Mouse (Mus musculus): ENCODE results near the gene Gm30191. TPM values are rescaled to one million over a fixed set of nuclear protein-coding genes. Genes with fewer than 3 reads are reported as not detected.
"Not testable (repeated sequence)": the region's sequence is repeated elsewhere in the genome, so short reads cannot be mapped to it uniquely, and the experiment has no call there.

The Gm30191 gene
- polyA plus RNA-seq, 1 experiment from 2014 or later = not detected

DNA sequence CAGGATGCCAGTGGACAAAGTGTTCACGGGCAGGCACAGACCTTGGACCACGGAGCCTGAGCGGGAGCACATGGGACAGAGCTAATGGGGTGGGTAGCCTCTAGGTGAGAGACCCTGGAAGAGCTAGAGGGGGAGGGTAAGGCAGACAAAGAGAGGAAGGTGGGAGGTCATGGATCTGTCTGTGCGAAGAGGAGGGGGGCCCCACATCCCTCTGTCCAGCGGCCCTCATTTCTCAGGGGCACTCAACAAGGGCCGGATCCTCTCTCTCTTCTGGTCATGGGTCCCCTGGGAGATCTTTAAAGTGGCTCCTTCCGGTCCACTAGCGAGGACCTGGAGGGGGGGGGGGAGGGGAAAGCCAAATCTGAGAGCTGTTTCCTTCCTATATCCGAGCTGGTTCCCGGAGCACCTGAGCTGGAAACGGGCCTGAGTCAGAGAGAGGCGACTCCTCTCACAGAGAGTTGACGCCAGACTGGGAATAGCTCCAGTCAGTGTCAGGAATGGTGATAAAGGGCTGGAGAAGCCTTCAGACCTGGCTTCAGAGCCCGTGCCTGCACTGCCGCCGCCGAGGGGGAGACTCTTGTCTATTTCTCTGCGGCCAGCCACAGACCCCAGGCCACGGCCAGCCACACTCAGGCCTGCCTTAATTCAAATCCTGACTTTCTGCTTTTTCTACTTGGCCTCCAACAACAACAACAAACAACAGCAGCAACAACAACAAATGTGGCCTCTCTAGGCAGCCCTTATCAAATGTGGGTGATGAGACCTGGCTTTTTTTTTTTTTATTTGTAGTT is 9.9 kb downstream of the Gm30191 start:
- peak; percentile 34; the same call in 1 of the 2 replicates for ATAC-seq (replicated peaks; ENCODE audit: extremely low read depth, insufficient read depth, low FRiP score)
- peak overlapping the region; percentile 38 for H3K27ac ChIP-seq (ENCODE audit: low read length)
- H3K27me3 ChIP-seq (ENCODE audit: control insufficient read depth, insufficient read depth, low read length) = peaks cover 19% of the 10 kb centered on the region
- peak overlapping the region; percentile 7; the same call in 1 of the 2 replicates for H3K9ac ChIP-seq (ENCODE audit: low read length)
- no peaks in the 10 kb centered on the region for H3K9me3 ChIP-seq (replicated peaks; ENCODE audit: control insufficient read depth, low read length)
- 18% methylated on average over 19 of the region's 19 CpGs for WGBS
- peak overlapping the region; percentile 22 for H3K4me2 ChIP-seq (ENCODE audit: low read depth, low read length)
- H3K4me1 ChIP-seq (ENCODE audit: control insufficient read depth, insufficient read depth, low read length) = peaks cover 35% of the 10 kb centered on the region
- no peaks in the 10 kb centered on the region for H3K36me3 ChIP-seq (ENCODE audit: control insufficient read depth, insufficient read depth)
- H3K4me3 ChIP-seq (ENCODE audit: low read length) = no peak overlapping the region

DNA sequence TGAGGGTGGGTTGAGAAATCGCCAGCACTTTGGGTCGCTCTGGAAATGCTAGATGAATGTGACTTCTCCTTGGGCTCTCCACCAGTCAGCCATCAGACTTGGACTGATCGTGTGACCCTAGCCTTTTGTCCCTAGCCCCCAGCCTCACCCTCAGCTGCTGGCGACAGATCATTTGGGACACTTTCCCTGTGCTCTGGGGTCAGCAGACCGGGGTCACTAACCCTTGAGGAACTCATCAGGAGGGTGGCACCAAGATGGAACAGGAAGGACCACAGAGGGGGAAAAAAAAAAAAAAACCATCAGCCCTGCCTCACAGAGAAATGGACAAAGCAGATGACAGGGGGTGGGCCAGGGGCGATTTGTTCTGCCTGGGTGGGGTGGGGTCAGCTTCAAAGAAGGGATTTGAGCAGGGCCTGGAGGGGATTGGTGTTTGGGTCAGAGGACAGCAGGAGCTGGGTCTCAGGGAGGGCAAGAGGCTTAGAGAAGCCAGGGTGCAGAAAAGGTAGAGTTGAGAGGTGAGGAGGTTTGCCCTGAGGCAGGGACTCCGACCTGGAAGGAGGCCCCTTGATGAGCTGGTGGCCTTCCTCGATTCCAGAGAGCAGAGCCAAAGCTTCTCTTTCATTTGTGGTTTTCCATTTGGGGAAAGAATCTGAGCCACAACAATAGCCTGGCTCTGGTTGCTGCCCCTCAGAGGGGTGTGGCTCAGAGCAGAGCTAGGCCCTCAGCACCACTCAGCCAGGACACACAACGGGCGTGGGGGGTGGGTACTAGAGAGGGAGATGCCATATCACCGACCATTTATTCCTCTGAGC is 10.7 kb downstream of the Gm30191 start:
- no peak for ATAC-seq (replicated peaks; ENCODE audit: extremely low read depth, insufficient read depth, low FRiP score)
- no peaks in the 10 kb centered on the region for H3K9me3 ChIP-seq (replicated peaks; ENCODE audit: control insufficient read depth, low read length)
- WGBS = 33% methylated on average over 11 of the region's 11 CpGs
- H3K4me1 ChIP-seq (ENCODE audit: control insufficient read depth, insufficient read depth, low read length) = peaks cover 28% of the 10 kb centered on the region
- H3K4me3 ChIP-seq (ENCODE audit: low read length) = no peak overlapping the region
- H3K27ac ChIP-seq (ENCODE audit: low read length) = peak overlapping the region; percentile 34
- H3K9ac ChIP-seq (ENCODE audit: low read length) = no peak overlapping the region
- peak overlapping the region; percentile 22 for H3K4me2 ChIP-seq (ENCODE audit: low read depth, low read length)
- no peaks in the 10 kb centered on the region for H3K36me3 ChIP-seq (ENCODE audit: control insufficient read depth, insufficient read depth)
- H3K27me3 ChIP-seq (ENCODE audit: control insufficient read depth, insufficient read depth, low read length) = peaks cover 11% of the 10 kb centered on the region

GRCm38 (mm10) chr4:134258354-134258753 is 11.6 kb downstream of the Gm30191 start:
- no peak overlapping the region for H3K9ac ChIP-seq (ENCODE audit: low read length)
- peak overlapping the region; percentile 14; the same call in 1 of the 2 replicates for H3K27ac ChIP-seq (ENCODE audit: low read length)
- WGBS = 56% methylated on average over 11 of the region's 11 CpGs
- H3K4me2 ChIP-seq (ENCODE audit: low read depth, low read length) = no peak overlapping the region
- peaks cover 4% of the 10 kb centered on the region; the same call in 1 of the 2 replicates for H3K27me3 ChIP-seq (ENCODE audit: control insufficient read depth, insufficient read depth, low read length)
- H3K4me1 ChIP-seq (ENCODE audit: control insufficient read depth, insufficient read depth, low read length) = peaks cover 25% of the 10 kb centered on the region
- H3K9me3 ChIP-seq (replicated peaks; ENCODE audit: control insufficient read depth, low read length) = no peaks in the 10 kb centered on the region
- no peak overlapping the region for H3K4me3 ChIP-seq (ENCODE audit: low read length)
- no peak for ATAC-seq (replicated peaks; ENCODE audit: extremely low read depth, insufficient read depth, low FRiP score)
- H3K36me3 ChIP-seq (ENCODE audit: control insufficient read depth, insufficient read depth) = no peaks in the 10 kb centered on the region

DNA sequence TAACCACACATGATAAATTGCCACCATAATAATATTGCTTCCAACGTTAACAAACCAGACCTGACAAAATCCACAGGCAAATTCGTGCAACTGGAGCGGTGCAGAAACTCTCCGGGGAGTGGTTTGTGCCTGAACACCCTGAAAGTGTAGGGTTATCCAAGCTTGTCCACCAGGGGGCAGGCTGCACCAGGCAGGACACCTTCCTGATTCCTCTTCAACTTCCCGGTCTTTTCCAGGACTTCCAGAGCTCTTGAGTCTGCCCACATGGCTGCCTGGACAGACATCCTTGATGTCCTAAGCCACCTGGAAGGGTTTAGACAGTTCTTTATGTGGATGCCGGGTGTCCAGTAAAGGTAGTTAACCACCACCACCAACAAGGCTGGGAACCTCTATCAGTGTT is 16.5 kb downstream of the Gm30191 start:
- Histone ChIP-seq H3K9me3 (replicated peaks; ENCODE audit: control insufficient read depth, low read length) (no peaks in the 10 kb centered on the region; the same call in 1 of the 2 replicates), H3K4me1 (ENCODE audit: control insufficient read depth, insufficient read depth, low read length) (no peaks in the 10 kb centered on the region), H3K4me3 (ENCODE audit: low read length) (no peak overlapping the region), H3K36me3 (ENCODE audit: control insufficient read depth, insufficient read depth) (no peaks in the 10 kb centered on the region), H3K9ac (ENCODE audit: low read length) (no peak overlapping the region), H3K27ac (ENCODE audit: low read length) (no peak overlapping the region), H3K27me3 (ENCODE audit: control insufficient read depth, insufficient read depth, low read length) (no peaks in the 10 kb centered on the region), H3K4me2 (ENCODE audit: low read depth, low read length) (no peak overlapping the region)
- ATAC-seq (replicated peaks; ENCODE audit: extremely low read depth, insufficient read depth, low FRiP score) = no peak
- 28% methylated on average over 6 of the region's 6 CpGs for WGBS

DNA sequence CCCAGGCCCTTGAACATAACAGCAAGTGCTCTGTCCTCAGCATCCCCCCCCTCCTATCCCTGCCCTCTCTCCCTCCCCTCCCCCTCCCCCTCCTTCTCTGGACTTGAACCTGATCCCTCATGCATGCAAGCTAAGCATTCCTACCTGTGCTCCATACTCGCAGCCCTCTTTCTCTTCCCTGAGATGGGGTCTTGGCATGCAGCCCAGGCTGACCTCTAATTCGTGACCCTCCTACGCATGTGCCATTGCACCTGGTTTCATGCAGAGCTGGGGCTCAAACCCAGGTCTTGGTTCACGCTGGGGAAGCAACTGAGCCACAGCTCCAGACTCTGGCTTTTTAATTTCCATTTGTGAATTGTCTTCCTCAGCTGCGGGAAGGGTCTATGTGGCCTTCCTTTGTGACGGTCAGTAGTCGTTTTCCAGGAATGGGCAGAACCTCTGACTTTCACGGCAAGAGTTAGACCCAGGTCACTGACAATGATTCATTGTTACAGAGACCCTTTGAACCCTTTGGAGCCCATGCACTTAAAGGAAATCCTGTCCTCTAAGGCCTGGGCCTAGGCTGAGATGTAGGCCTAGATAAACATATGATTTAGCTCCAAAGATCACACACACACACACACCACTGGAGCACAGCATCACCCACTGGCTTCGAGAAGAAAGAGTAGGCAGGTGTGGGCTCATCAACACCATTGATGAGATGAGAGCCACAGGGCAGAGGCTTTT is 19.3 kb downstream of the Gm30191 start:
- ATAC-seq (replicated peaks; ENCODE audit: extremely low read depth, insufficient read depth, low FRiP score) = no peak
- no peak overlapping the region for H3K4me2 ChIP-seq (ENCODE audit: low read depth, low read length)
- no peak overlapping the region for H3K27ac ChIP-seq (ENCODE audit: low read length)
- H3K36me3 ChIP-seq (ENCODE audit: control insufficient read depth, insufficient read depth) = no peaks in the 10 kb centered on the region
- H3K27me3 ChIP-seq (ENCODE audit: control insufficient read depth, insufficient read depth, low read length) = no peaks in the 10 kb centered on the region
- no peaks in the 10 kb centered on the region; the same call in 1 of the 2 replicates for H3K9me3 ChIP-seq (replicated peaks; ENCODE audit: control insufficient read depth, low read length)
- H3K4me3 ChIP-seq (ENCODE audit: low read length) = no peak overlapping the region
- H3K9ac ChIP-seq (ENCODE audit: low read length) = no peak overlapping the region
- H3K4me1 ChIP-seq (ENCODE audit: control insufficient read depth, insufficient read depth, low read length) = no peaks in the 10 kb centered on the region
- 63% methylated on average over 9 of the region's 9 CpGs for WGBS

DNA sequence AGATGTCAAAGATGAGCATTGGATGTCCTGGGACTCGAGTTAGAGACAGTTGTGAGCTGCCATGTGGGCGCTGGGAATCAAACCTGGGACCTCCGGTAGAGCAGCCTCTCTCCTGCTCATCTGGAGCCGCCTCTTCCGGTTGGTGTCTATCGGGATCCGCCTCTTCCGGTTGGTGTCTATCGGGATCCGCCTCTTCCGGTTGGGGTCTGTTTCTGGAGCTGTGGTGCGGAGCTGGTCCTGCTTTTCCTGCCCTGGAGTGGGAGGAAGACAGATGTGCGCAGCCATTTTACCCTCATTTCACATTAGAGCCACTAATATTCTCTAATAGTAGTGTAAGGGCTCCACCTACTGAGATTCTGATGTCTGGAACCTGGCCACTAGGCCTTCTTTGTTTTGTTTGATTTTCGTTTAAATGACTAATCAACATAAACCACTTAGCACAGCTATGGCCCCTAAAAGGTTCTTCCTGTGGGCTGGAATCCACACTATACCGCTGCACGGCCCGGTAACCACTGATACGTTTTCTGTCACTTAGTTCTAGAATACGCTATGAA is 21.4 kb downstream of the Gm30191 start:
- H3K27ac ChIP-seq (ENCODE audit: low read length) = no peak overlapping the region
- H3K4me1 ChIP-seq (ENCODE audit: control insufficient read depth, insufficient read depth, low read length) = peaks cover 5% of the 10 kb centered on the region
- no peaks in the 10 kb centered on the region for H3K27me3 ChIP-seq (ENCODE audit: control insufficient read depth, insufficient read depth, low read length)
- no peak for ATAC-seq (replicated peaks; ENCODE audit: extremely low read depth, insufficient read depth, low FRiP score)
- no peak overlapping the region for H3K4me2 ChIP-seq (ENCODE audit: low read depth, low read length)
- no peaks in the 10 kb centered on the region for H3K36me3 ChIP-seq (ENCODE audit: control insufficient read depth, insufficient read depth)
- H3K9me3 ChIP-seq (replicated peaks; ENCODE audit: control insufficient read depth, low read length) = no peaks in the 10 kb centered on the region; the same call in 1 of the 2 replicates
- H3K9ac ChIP-seq (ENCODE audit: low read length) = no peak overlapping the region
- no peak overlapping the region for H3K4me3 ChIP-seq (ENCODE audit: low read length)
- WGBS = 83% methylated on average over 19 of the region's 19 CpGs

DNA sequence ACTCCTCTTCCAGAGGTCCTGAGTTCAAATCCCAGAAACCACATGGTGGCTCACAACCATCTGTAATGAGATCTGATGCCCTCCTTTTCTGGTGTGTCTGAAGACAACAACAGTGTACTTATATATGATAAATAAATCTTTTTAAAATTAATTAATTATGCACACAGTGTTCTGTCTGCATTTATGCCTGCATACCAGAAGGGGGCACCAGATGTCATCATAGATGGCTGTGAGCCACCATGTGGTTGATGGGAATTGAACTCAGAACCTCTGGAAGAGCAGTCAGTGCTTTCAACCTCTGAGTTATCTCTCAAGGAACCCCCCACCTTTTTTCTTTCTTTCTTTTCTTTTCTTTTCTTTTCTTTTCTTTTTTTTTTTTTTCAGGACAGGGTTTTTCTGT is 22.9 kb downstream of the Gm30191 start:
- H3K27ac ChIP-seq (ENCODE audit: low read length); H3K4me1 ChIP-seq (ENCODE audit: control insufficient read depth, insufficient read depth, low read length); ATAC-seq (replicated peaks; ENCODE audit: extremely low read depth, insufficient read depth, low FRiP score); H3K9me3 ChIP-seq (replicated peaks; ENCODE audit: control insufficient read depth, low read length); H3K4me3 ChIP-seq (ENCODE audit: low read length); H3K27me3 ChIP-seq (ENCODE audit: control insufficient read depth, insufficient read depth, low read length); H3K9ac ChIP-seq (ENCODE audit: low read length); H3K36me3 ChIP-seq (ENCODE audit: control insufficient read depth, insufficient read depth); H3K4me2 ChIP-seq (ENCODE audit: low read depth, low read length): not testable (repeated sequence)

DNA sequence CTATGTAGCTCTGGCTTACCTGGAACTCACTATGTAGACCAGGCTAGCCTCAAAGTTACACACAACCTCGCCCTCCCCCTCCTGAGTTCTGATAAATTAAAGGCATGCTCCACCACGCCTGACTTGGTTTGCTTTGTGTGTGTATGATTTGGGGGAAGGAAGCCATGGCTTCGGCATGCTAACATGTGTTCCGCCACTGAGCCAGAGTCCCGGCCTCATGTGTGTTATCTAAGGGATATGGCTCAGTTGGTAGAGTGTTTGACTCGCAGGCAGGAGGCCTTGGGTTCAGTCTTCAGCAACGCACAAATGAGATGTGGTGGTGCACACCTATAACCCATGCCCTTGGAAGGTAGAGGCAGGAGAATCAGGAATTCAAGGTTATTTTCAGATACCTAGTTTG is 25.2 kb downstream of the Gm30191 start:
- H3K27me3 ChIP-seq (ENCODE audit: control insufficient read depth, insufficient read depth, low read length) = no peaks in the 10 kb centered on the region
- H3K9ac ChIP-seq (ENCODE audit: low read length) = no peak overlapping the region
- ATAC-seq (replicated peaks; ENCODE audit: extremely low read depth, insufficient read depth, low FRiP score) = no peak
- H3K4me3 ChIP-seq (ENCODE audit: low read length) = no peak overlapping the region
- H3K9me3 ChIP-seq (replicated peaks; ENCODE audit: control insufficient read depth, low read length) = no peaks in the 10 kb centered on the region
- no peak overlapping the region for H3K27ac ChIP-seq (ENCODE audit: low read length)
- H3K4me2 ChIP-seq (ENCODE audit: low read depth, low read length) = no peak overlapping the region
- peaks cover 6% of the 10 kb centered on the region for H3K36me3 ChIP-seq (ENCODE audit: control insufficient read depth, insufficient read depth)
- WGBS = 77% methylated on average over 7 of the region's 7 CpGs
- peaks cover 5% of the 10 kb centered on the region for H3K4me1 ChIP-seq (ENCODE audit: control insufficient read depth, insufficient read depth, low read length)

Measured in heart, embryonic 16.5 days (tissue).